Mouse (Mus musculus): ENCODE measurements at regions not wholly inside any gene's neighbourhood (a gene's known extent, or its start where the extent isn't known, plus 50 kb on each side); places are given as distances from the start of the nearest gene placed in this dataset.

- DNase-seq, result no peak
Measured at GRCm38 (mm10) chr1:128667121-128667762, 75.1 kb upstream of the Cxcr4 start.

- DNase-seq, result no peak
Measured at GRCm38 (mm10) chr1:128663207-128663606, 71.1 kb upstream of the Cxcr4 start.

- DNase-seq, result peak; percentile 2
Measured at GRCm38 (mm10) chr1:128659857-128660256, 67.8 kb upstream of the Cxcr4 start.

GRCm38 (mm10) chr1:128658802-128659201 is 66.7 kb upstream of the Cxcr4 start:
- DNase-seq, result no peak

- no peak for DNase-seq
Measured at GRCm38 (mm10) chr1:128654099-128654862, 62.2 kb upstream of the Cxcr4 start.

GRCm38 (mm10) chr1:128650596-128650995 is 58.5 kb upstream of the Cxcr4 start:
- DNase-seq, result no peak

- DNase-seq, result no peak
Measured at GRCm38 (mm10) chr1:128649490-128650178, 57.5 kb upstream of the Cxcr4 start.

- DNase-seq, result no peak
Measured at GRCm38 (mm10) chr1:128643316-128643776, 51.3 kb upstream of the Cxcr4 start.

GRCm38 (mm10) chr1:128642212-128642611 is 50.1 kb upstream of the Cxcr4 start:
- no peak for DNase-seq
